Mouse (Mus musculus) erythroblast, embryonic 14.5 days (primary cell): ENCODE measurements around the gene Nus1.

ENCODE experiments used
- GATA1 ChIP-seq: IDR thresholded peaks from 2 replicates; pipeline ENCODE4 v1.6.1; 2012; ENCODE audit warnings: low read length, inconsistent platforms, mixed read lengths
- TAL1 ChIP-seq: IDR thresholded peaks from 3 replicates; pipeline ENCODE4 v1.6.1; 2012; ENCODE audit warnings: low read length, inconsistent platforms, mixed read lengths

DNA sequence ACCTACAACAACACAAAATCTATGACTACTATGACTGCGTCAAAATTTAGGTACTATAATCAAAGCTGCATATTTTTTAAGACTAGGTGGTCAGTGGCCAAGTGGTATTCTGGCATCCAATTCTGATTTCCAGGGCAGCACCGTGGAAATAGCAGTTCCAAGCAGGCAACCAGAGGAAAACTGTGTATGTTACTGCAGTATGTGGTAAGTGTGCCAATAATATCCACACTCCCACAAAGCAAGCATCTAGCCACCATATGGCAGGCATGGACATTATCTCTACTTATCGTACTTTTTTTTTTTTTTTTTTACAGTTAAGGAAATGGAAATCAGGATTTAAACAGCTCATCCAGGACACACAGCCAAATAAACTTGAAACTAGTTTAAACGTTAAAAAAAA, 49.0 kb upstream of the Nus1 start:
- TF ChIP-seq TAL1, result no peak
- no peak for TF ChIP-seq GATA1
